Mouse (Mus musculus) heart, embryonic 10.5 days (tissue): ENCODE measurements around the gene Gm21173. TPM values are rescaled to one million over a fixed set of nuclear protein-coding genes. Genes with fewer than 3 reads are reported as not detected.
"Not testable (repeated sequence)": the region's sequence is repeated elsewhere in the genome, so short reads cannot be mapped to it uniquely, and the experiment has no call there.

Experiments used
- DNase-seq: peaks from one replicate; pipeline ENCODE4 v3.0.0-alpha.2; 2017; ENCODE audit warnings: low spot score
- H3K27ac ChIP-seq: fragments of 300-500 bp; sonication (generic); 2 replicates; pipeline ENCODE4 v1.5.1; 2016; ENCODE audit warnings: mild to moderate bottlenecking
- H3K27me3 ChIP-seq: fragments of 300-500 bp; sonication (generic); 2 replicates; pipeline ENCODE4 v1.6.1; 2016; ENCODE audit warnings: mild to moderate bottlenecking; ENCODE audit not compliant: poor library complexity, insufficient read depth, severe bottlenecking
- H3K36me3 ChIP-seq: fragments of 300-500 bp; sonication (generic); 2 replicates; pipeline ENCODE4 v1.6.1; 2016; ENCODE audit warnings: mild to moderate bottlenecking, moderate library complexity
- H3K4me1 ChIP-seq: fragments of 300-500 bp; sonication (generic); 2 replicates; pipeline ENCODE4 v1.6.1; 2016; ENCODE audit warnings: mild to moderate bottlenecking
- H3K4me3 ChIP-seq: fragments of 300-500 bp; sonication (generic); 2 replicates; pipeline ENCODE4 v1.5.1; 2016; ENCODE audit warnings: mild to moderate bottlenecking, moderate library complexity
- H3K9me3 ChIP-seq: fragments of 300-500 bp; sonication (generic); 2 replicates; pipeline ENCODE4 v1.6.1; 2016; ENCODE audit warnings: mild to moderate bottlenecking, moderate library complexity
- WGBS: fragments of 180-500 bp; shearing (Covaris S2); methylation state at CpG from one replicate; pipeline ENCODE4 v1.1.7; 2016; 5-methylcytosine and 5-hydroxymethylcytosine counted together
- polyA plus RNA-seq: library from polyadenylated mRNA; unstranded; fragments of >200 nt; fragmentation: Nextera tagmentation; extraction: Ambion mirVana; gene quantifications from 2 replicates; pipeline ENCODE4 v1.2.1, GENCODE M21; 2016

Gene Gm21173
- polyA plus RNA-seq = not detected in 2 replicates

DNA sequence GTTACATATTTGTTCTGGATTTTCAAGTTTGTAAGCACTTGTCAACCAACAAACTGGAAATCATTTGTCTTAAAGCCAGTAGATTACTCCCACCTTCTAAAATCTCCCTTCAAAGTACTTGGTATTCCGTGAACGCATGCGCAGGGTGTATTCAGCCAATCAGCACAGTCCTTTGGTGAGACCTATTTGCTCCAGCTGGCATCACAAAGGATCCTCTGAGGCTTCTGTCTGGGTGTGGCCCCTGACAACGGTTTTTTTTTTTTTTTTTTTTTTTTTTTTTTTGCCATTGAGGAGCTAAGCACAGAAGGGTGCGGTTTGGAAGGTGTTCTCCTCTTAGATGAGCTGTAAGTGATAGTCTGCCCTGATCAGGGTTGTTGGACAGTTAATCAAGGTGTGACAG is at the start of gene Gm21173:
Gm21173 (plus strand) TSS at position 301 of the 400 bp plus-strand sequence.
- WGBS = no CpG with 5 or more reads among the region's 5 CpGs
- not testable (repeated sequence) for H3K9me3 ChIP-seq, H3K27me3 ChIP-seq, H3K27ac ChIP-seq, H3K4me3 ChIP-seq, DNase-seq, H3K4me1 ChIP-seq, H3K36me3 ChIP-seq
